Mouse (Mus musculus) kidney, postnatal 0 days (tissue): ENCODE results near the gene Vapb. TPM values are rescaled to one million over a fixed set of nuclear protein-coding genes. Genes with fewer than 3 reads are reported as not detected.
"Not testable (repeated sequence)": the region's sequence is repeated elsewhere in the genome, so short reads cannot be mapped to it uniquely, and the experiment has no call there.

Experiments
- ATAC-seq: fragments of 200-750 bp; cut with Nextera tagmentation; replicated peaks from 2 replicates; pipeline ENCODE4 v1.8.0; 2017; ENCODE audit warnings: low read depth, moderate number of reproducible peaks, moderate TSS enrichment, moderate library complexity; ENCODE audit not compliant: low FRiP score
- DNase-seq: peaks from one replicate; pipeline ENCODE4 v3.0.0-alpha.2; 2016; ENCODE audit warnings: low spot score
- H3K27ac ChIP-seq: fragments of 300-500 bp; sonication (generic); 2 replicates; pipeline ENCODE4 v1.5.1; 2014; ENCODE audit warnings: mild to moderate bottlenecking
- H3K27me3 ChIP-seq: fragments of 300-500 bp; sonication (generic); 2 replicates; pipeline ENCODE4 v1.6.1; 2014; ENCODE audit warnings: low read length, mixed read lengths; ENCODE audit not compliant: insufficient read depth
- H3K36me3 ChIP-seq: fragments of 300-500 bp; sonication (generic); 2 replicates; pipeline ENCODE4 v1.6.1; 2014; ENCODE audit warnings: low read length, mixed read lengths; ENCODE audit not compliant: insufficient read depth
- H3K4me1 ChIP-seq: fragments of 300-500 bp; sonication (generic); replicated peaks from 2 replicates; pipeline ENCODE4 v1.6.1; 2014; ENCODE audit warnings: antibody characterized with exemption, low read length, mixed read lengths; ENCODE audit not compliant: insufficient read depth
- H3K4me2 ChIP-seq: fragments of 300-500 bp; sonication (generic); 2 replicates; pipeline ENCODE4 v1.6.1; 2014; ENCODE audit warnings: mild to moderate bottlenecking, low read length, moderate library complexity, mixed read lengths
- H3K4me3 ChIP-seq: fragments of 300-500 bp; sonication (generic); replicated peaks from 2 replicates; pipeline ENCODE4 v1.5.1; 2014; ENCODE audit warnings: low read depth, low read length
- H3K9ac ChIP-seq: fragments of 300-500 bp; sonication (generic); 2 replicates; pipeline ENCODE4 v1.6.1; 2014; ENCODE audit warnings: low read depth, low read length
- H3K9me3 ChIP-seq: fragments of 300-500 bp; sonication (generic); replicated peaks from 2 replicates; pipeline ENCODE4 v1.6.1; 2016; ENCODE audit warnings: low read length, inconsistent platforms, mixed read lengths
- CTCF ChIP-seq: IDR thresholded peaks from 2 replicates; pipeline ENCODE4 v1.5.1; 2016; ENCODE audit warnings: antibody characterized with exemption, low read depth, mild to moderate bottlenecking, moderate library complexity
- WGBS: fragments of 180-500 bp; shearing (Covaris S2); extraction: QIAGEN DNeasy Blood & Tissue Kit; methylation state at CpG from one replicate; pipeline ENCODE4 v1.1.7; 2014; 5-methylcytosine and 5-hydroxymethylcytosine counted together
- polyA plus RNA-seq: library from polyadenylated mRNA; unstranded; fragments of >200 nt; fragmentation: Nextera tagmentation; extraction: Ambion mirVana; gene quantifications from 2 replicates; pipeline ENCODE4 v1.2.1, GENCODE M21; 2015

Gene Vapb
- polyA plus RNA-seq, 1 experiment from 2014 or later: 12.2 TPM

GRCm38 (mm10) chr2:173702867-173703237, 34.5 kb upstream of the Vapb start:
- no peaks in the 10 kb centered on the region for H3K9me3 ChIP-seq
- H3K27ac ChIP-seq: no peak overlapping the region
- H3K4me2 ChIP-seq: no peak overlapping the region
- no peaks in the 10 kb centered on the region for H3K27me3 ChIP-seq
- WGBS: 71% methylated on average over 12 of the region's 12 CpGs
- DNase-seq (no peak), ATAC-seq (no peak)
- H3K36me3 ChIP-seq: peaks cover 37% of the 10 kb centered on the region
- H3K4me1 ChIP-seq: no peaks in the 10 kb centered on the region; the same call in 1 of the 2 replicates
- H3K9ac ChIP-seq: no peak overlapping the region
- H3K4me3 ChIP-seq: no peak overlapping the region
- TF ChIP-seq CTCF: no peak

- DNase-seq: no peak
- peaks cover 5% of the 10 kb centered on the region; the same call in 1 of the 2 replicates for H3K4me1 ChIP-seq
- H3K9me3 ChIP-seq: no peaks in the 10 kb centered on the region
- H3K36me3 ChIP-seq: peaks cover 17% of the 10 kb centered on the region; the same call in 1 of the 2 replicates
- H3K4me2 ChIP-seq: no peak overlapping the region
- H3K4me3 ChIP-seq: no peak overlapping the region
- TF ChIP-seq CTCF: no peak
- no peak for ATAC-seq
- H3K27me3 ChIP-seq: no peaks in the 10 kb centered on the region
- WGBS: 83% methylated on average over 15 of the region's 15 CpGs
- no peak overlapping the region for H3K9ac ChIP-seq
- no peak overlapping the region for H3K27ac ChIP-seq
Measured at GRCm38 (mm10) chr2:173705827-173706551, 31.3 kb upstream of the Vapb start.

GRCm38 (mm10) chr2:173707626-173708025, 29.7 kb upstream of the Vapb start:
- not testable (repeated sequence) for ATAC-seq, H3K27me3 ChIP-seq

GRCm38 (mm10) chr2:173710193-173710592, 27.1 kb upstream of the Vapb start:
- Histone ChIP-seq H3K9me3 (no peaks in the 10 kb centered on the region), H3K9ac (no peak overlapping the region), H3K36me3 (no peaks in the 10 kb centered on the region), H3K4me3 (no peak overlapping the region), H3K4me1 (0 out of 2 replicates have a peak, but pooled peaks cover 5% of the 10 kb centered on the region), H3K27me3 (no peaks in the 10 kb centered on the region), H3K27ac (no peak overlapping the region), H3K4me2 (no peak overlapping the region)
- ATAC-seq (no peak), DNase-seq (no peak)
- no peak for TF ChIP-seq CTCF
- 56% methylated on average over 6 of the region's 6 CpGs for WGBS

More at GRCm38 (mm10) chr2:173707626-173708025, 29.7 kb upstream of the Vapb start:
- not testable (repeated sequence) for H3K27ac ChIP-seq, H3K4me2 ChIP-seq, H3K9ac ChIP-seq, H3K4me3 ChIP-seq, H3K36me3 ChIP-seq, DNase-seq, H3K4me1 ChIP-seq, H3K9me3 ChIP-seq

GRCm38 (mm10) chr2:173712656-173713055, 24.7 kb upstream of the Vapb start:
- Histone ChIP-seq H3K27ac (no peak overlapping the region), H3K4me2 (no peak overlapping the region), H3K4me3 (no peak overlapping the region), H3K36me3 (no peaks in the 10 kb centered on the region), H3K9me3 (no peaks in the 10 kb centered on the region), H3K9ac (no peak overlapping the region), H3K4me1 (0 out of 2 replicates have a peak, but pooled peaks cover 5% of the 10 kb centered on the region), H3K27me3 (no peaks in the 10 kb centered on the region)
- no peak for ATAC-seq
- TF ChIP-seq CTCF: no peak
- WGBS: 46% methylated on average over 10 of the region's 10 CpGs
- no peak for DNase-seq

GRCm38 (mm10) chr2:173713241-173713640, 24.1 kb upstream of the Vapb start:
- Histone ChIP-seq H3K36me3 (no peaks in the 10 kb centered on the region), H3K9me3 (no peaks in the 10 kb centered on the region), H3K4me2 (no peak overlapping the region), H3K4me1 (0 out of 2 replicates have a peak, but pooled peaks cover 5% of the 10 kb centered on the region), H3K27me3 (no peaks in the 10 kb centered on the region), H3K9ac (no peak overlapping the region), H3K4me3 (no peak overlapping the region), H3K27ac (no peak overlapping the region)
- ATAC-seq: no peak
- no peak for TF ChIP-seq CTCF
- DNase-seq: no peak
- WGBS: 74% methylated on average over 4 of the region's 4 CpGs
